Mouse (Mus musculus) brain, embryonic 14.5 days (tissue): ENCODE data around the gene Hoxc6. TPM values are rescaled to one million over a fixed set of nuclear protein-coding genes. Genes with fewer than 3 reads are reported as not detected.

ENCODE experiments used
- DNase-seq: peaks from one replicate; pipeline ENCODE4 v3.0.0-alpha.2; 2011; ENCODE audit warnings: low read depth
- CTCF ChIP-seq: fragments of 200-500 bp; IDR thresholded peaks from 2 replicates; pipeline ENCODE4 v1.5.1; 2012; ENCODE audit warnings: inconsistent platforms, mild to moderate bottlenecking, moderate library complexity, borderline replicate concordance; ENCODE audit not compliant: insufficient read depth, insufficient read length; ENCODE audit errors: extremely low read depth
- POLR2A ChIP-seq: fragments of 200-500 bp; IDR thresholded peaks from 2 replicates; pipeline ENCODE4 v1.6.1; 2012; ENCODE audit warnings: mild to moderate bottlenecking, inconsistent platforms, borderline replicate concordance; ENCODE audit not compliant: poor library complexity, insufficient read depth, insufficient read length, severe bottlenecking; ENCODE audit errors: extremely low read depth
- polyA plus RNA-seq: library from polyadenylated mRNA; depleted of rRNA; stranded (reverse); fragments of >200 nt; gene quantifications from 2 replicates; pipeline ENCODE4 v1.2.3, GENCODE M21; 2012; rRNA removed

Hoxc6 gene
- polyA plus RNA-seq, 1 experiment = 0.63 TPM

GRCm38 (mm10) chr15:103059393-103059992, 61.4 kb downstream of the Hoxc6 start:
- TF ChIP-seq CTCF (no peak), POLR2A (no peak)
- no peak for DNase-seq

DNA sequence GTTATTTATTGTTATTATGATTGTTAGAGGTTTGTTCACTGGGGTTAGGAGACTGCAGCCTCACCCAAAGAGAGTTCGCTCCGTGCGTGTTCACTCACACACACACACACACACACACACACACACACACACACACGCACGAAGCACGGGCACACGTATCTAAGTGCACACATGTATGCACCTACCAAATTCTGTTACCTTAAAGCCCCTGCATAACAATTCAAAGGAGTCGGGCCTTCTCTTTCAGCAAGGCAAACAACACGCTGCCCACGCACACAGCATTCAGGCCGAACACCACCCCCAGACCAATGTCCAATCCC, 61.9 kb downstream of the Hoxc6 start:
- TF ChIP-seq POLR2A (no peak), CTCF (no peak)
- no peak for DNase-seq

DNA sequence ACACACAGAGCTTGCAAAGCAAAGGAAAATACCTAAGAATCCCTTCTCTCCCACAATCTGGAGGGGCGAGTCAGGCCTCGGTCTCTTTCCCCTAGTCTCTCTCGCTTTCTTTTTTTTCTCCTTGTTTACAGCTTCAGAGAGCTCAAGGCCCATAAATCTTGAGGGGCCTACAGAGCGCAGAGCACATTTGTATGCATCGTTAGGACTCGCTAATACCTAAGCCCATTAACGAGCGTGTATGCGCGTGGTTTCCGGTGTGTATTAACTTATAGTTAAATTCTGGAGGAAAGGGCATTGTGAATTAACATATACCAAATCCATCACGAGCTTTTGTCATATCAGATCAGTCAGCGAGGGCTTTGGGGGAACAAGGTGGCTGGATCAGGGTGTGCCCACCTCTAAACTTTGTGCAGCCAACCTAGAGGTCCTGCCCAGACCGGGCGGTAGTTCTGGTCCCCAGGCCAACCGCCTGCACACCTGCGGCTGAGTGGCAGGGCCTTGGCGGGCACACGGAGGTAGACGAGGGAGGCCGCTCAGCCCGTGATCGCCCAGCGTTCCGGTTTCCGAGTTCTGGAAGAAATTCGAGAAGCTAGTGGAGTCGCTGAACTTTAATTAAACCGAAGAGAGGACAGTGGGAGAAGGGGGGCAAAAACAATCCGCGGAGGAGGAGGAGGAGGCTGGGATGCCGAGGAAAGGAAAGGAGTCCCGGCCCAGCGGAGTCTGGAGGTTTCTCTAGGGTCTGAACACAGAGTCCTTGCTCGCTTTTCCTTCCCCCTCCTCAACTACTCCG, 62.5 kb downstream of the Hoxc6 start:
- peak; percentile 58 for DNase-seq
- TF ChIP-seq POLR2A (no peak), CTCF (no peak)

DNA sequence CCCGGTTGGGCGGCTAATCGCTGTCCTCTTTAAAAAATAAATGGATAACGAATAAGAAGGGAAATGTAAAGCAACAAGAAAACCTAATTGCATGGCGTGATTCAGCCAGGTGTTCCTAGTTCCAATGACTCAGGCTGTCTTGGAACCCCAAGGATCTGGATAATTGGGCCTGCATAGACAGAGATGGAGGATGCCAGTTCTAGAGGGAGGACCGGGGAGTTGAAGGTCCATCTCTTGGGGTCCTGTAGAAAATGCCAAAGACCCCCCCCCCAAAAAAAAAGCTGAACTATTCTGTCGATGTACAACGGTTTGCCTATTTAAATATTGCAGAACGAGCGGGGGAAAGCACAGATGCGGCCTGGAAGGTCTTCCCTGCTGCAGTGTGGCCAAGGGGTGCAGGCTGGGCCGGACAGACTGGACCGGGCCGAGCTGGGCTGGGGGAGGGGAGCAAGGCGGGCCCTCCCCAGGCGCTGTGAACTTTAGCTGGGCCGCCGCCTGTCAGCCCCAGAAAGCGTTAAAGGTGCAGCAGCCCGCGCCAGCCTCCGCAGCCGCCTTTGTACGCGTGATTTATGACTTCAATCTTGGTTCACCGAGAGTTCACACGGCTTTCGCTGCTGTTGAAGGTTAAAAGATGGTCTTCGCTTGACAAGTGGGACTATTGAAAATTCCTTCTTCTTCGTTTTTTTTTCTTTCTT, 63.2 kb downstream of the Hoxc6 start:
- TF ChIP-seq CTCF = no peak
- no peak for TF ChIP-seq POLR2A
- peak; percentile 47 for DNase-seq

Other genes starting within 250 kb of the Hoxc6 start
- gene Hoxc13, start 77.2 kb upstream of the Hoxc6 start, polyA plus RNA-seq = 0.06 and 0.15 TPM in 2 replicates
- not detected in 2 replicates for gene Hoxc12, start 61.5 kb upstream of the Hoxc6 start, polyA plus RNA-seq
- not detected in 2 replicates for gene Hoxc11, start 43.8 kb upstream of the Hoxc6 start, polyA plus RNA-seq
- gene Hoxc10, start 31.5 kb upstream of the Hoxc6 start, polyA plus RNA-seq = 0.03 TPM in 1 of 2 replicates, not detected in the other
- 1.0 and 7.0 TPM in 2 replicates for gene Hoxc5, start 30.8 kb upstream of the Hoxc6 start, polyA plus RNA-seq
- not detected in 2 replicates for gene Hoxc9, start 21.8 kb upstream of the Hoxc6 start, polyA plus RNA-seq
- not detected in 2 replicates for gene Hoxc8, start 7.7 kb upstream of the Hoxc6 start, polyA plus RNA-seq
- gene Hoxc4, start 20.7 kb downstream of the Hoxc6 start, polyA plus RNA-seq = 1.2 and 13.6 TPM in 2 replicates
- gene Smug1, start 168.8 kb downstream of the Hoxc6 start, polyA plus RNA-seq = 30.5 and 31.6 TPM in 2 replicates
- 101 and 118 TPM in 2 replicates for gene Cbx5, start 241.6 kb downstream of the Hoxc6 start, polyA plus RNA-seq
- gene Hnrnpa1, start 242.2 kb downstream of the Hoxc6 start, polyA plus RNA-seq = 976 and 1,085 TPM in 2 replicates